Mouse (Mus musculus): ENCODE measurements around the gene Tpsab1. TPM values are rescaled to one million over a fixed set of nuclear protein-coding genes. Genes with fewer than 3 reads are reported as not detected.

The Tpsab1 gene
- polyA plus RNA-seq, 1 experiment from 2014 or later, result not detected

GRCm38 (mm10) chr17:25294111-25294510 is 51.3 kb downstream of the Tpsab1 start:
- no peaks in the 10 kb centered on the region for H3K27me3 ChIP-seq (replicated peaks; ENCODE audit: control insufficient read depth, insufficient read depth, low read length)
- no peak overlapping the region for H3K4me2 ChIP-seq (ENCODE audit: low read length)
- H3K27ac ChIP-seq (ENCODE audit: low read depth, low read length), result no peak overlapping the region
- ATAC-seq, result no peak
- H3K36me3 ChIP-seq (ENCODE audit: control insufficient read depth, insufficient read depth, low read length), result no peaks in the 10 kb centered on the region
- H3K4me3 ChIP-seq (ENCODE audit: low read depth, low read length), result no peak overlapping the region
- H3K9ac ChIP-seq (ENCODE audit: low read length), result no peak overlapping the region
- 74% methylated on average over 1 of the region's 1 CpGs for WGBS
- H3K9me3 ChIP-seq (replicated peaks; ENCODE audit: control insufficient read depth, low read length), result no peaks in the 10 kb centered on the region
- no peaks in the 10 kb centered on the region for H3K4me1 ChIP-seq (ENCODE audit: control insufficient read depth, insufficient read depth, low read length)
- no peak for DNase-seq (ENCODE audit: low spot score)

DNA sequence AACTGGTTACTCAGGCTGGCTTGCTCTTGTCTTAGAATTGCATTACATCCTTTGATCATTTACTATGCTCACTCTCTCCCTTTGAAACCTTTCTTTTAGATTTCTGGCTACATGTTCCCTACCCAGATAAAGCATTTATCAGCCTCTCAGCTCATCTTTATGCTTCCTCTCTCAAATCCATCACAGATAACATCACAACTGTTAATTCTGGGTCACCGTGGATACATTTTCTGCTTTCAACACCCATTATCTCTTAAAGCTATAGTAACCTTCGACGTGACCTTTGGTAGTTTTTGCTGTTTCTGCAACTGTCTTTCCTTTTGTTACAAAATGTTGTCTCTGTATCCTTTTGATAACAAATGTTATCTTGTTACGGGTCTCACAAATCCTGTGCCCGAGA is 51.9 kb downstream of the Tpsab1 start:
- H3K9me3 ChIP-seq (replicated peaks; ENCODE audit: control insufficient read depth, low read length), result no peaks in the 10 kb centered on the region
- no peaks in the 10 kb centered on the region for H3K36me3 ChIP-seq (ENCODE audit: control insufficient read depth, insufficient read depth, low read length)
- no peaks in the 10 kb centered on the region for H3K4me1 ChIP-seq (ENCODE audit: control insufficient read depth, insufficient read depth, low read length)
- 89% methylated on average over 5 of the region's 5 CpGs for WGBS
- no peak overlapping the region for H3K9ac ChIP-seq (ENCODE audit: low read length)
- H3K4me3 ChIP-seq (ENCODE audit: low read depth, low read length), result no peak overlapping the region
- ATAC-seq, result no peak
- H3K4me2 ChIP-seq (ENCODE audit: low read length), result no peak overlapping the region
- H3K27me3 ChIP-seq (replicated peaks; ENCODE audit: control insufficient read depth, insufficient read depth, low read length), result no peaks in the 10 kb centered on the region
- no peak for DNase-seq (ENCODE audit: low spot score)
- no peak overlapping the region for H3K27ac ChIP-seq (ENCODE audit: low read depth, low read length)

Other genes with a start within 250 kb of the Tpsab1 start
- 27.3 and 40.0 TPM in 2 replicates for gene Telo2, start 229.6 kb downstream of the Tpsab1 start, polyA plus RNA-seq (2014; fragmentation: Nextera tagmentation; extraction: Ambion mirVana)
- 0.17 TPM in 1 of 2 replicates, not detected in the other for gene Ptx4, start 224.8 kb downstream of the Tpsab1 start, polyA plus RNA-seq (2014; fragmentation: Nextera tagmentation; extraction: Ambion mirVana)
- gene Clcn7, start 212.2 kb downstream of the Tpsab1 start, polyA plus RNA-seq (2014; fragmentation: Nextera tagmentation; extraction: Ambion mirVana), result 18.9 and 25.0 TPM in 2 replicates
- not detected in 2 replicates for gene Ccdc154, start 183.1 kb downstream of the Tpsab1 start, polyA plus RNA-seq (2014; fragmentation: Nextera tagmentation; extraction: Ambion mirVana)
- gene Gm38655, start 170.1 kb downstream of the Tpsab1 start, polyA plus RNA-seq (2014; fragmentation: Nextera tagmentation; extraction: Ambion mirVana), result not detected in 2 replicates
- gene BC003965, start 161.0 kb downstream of the Tpsab1 start, polyA plus RNA-seq (2014; fragmentation: Nextera tagmentation; extraction: Ambion mirVana), result 35.5 and 39.6 TPM in 2 replicates
- 6.2 and 8.2 TPM in 2 replicates for gene Unkl, start 157.2 kb downstream of the Tpsab1 start, polyA plus RNA-seq (2014; fragmentation: Nextera tagmentation; extraction: Ambion mirVana)
- gene Gnptg, start 105.4 kb downstream of the Tpsab1 start, polyA plus RNA-seq (2014; fragmentation: Nextera tagmentation; extraction: Ambion mirVana), result 86.8 and 92.0 TPM in 2 replicates
- 57.4 and 67.8 TPM in 2 replicates for gene Tsr3, start 105.4 kb downstream of the Tpsab1 start, polyA plus RNA-seq (2014; fragmentation: Nextera tagmentation; extraction: Ambion mirVana)
- 4.8 and 9.7 TPM in 2 replicates for gene Baiap3, start 89.2 kb downstream of the Tpsab1 start, polyA plus RNA-seq (2014; fragmentation: Nextera tagmentation; extraction: Ambion mirVana)
- 662 and 671 TPM in 2 replicates for gene Ube2i, start 70.9 kb downstream of the Tpsab1 start, polyA plus RNA-seq (2014; fragmentation: Nextera tagmentation; extraction: Ambion mirVana)
- gene Prss34, start 47.2 kb downstream of the Tpsab1 start, polyA plus RNA-seq (2014; fragmentation: Nextera tagmentation; extraction: Ambion mirVana), result not detected in 2 replicates
- gene Prss28, start 36.9 kb downstream of the Tpsab1 start, polyA plus RNA-seq (2014; fragmentation: Nextera tagmentation; extraction: Ambion mirVana), result not detected in 2 replicates
- not detected in 2 replicates for gene Prss29, start 26.9 kb downstream of the Tpsab1 start, polyA plus RNA-seq (2014; fragmentation: Nextera tagmentation; extraction: Ambion mirVana)
- gene Tpsb2, start 20.7 kb upstream of the Tpsab1 start, polyA plus RNA-seq (2014; fragmentation: Nextera tagmentation; extraction: Ambion mirVana), result 0.25 TPM in 1 of 2 replicates, not detected in the other
- 0.48 and 1.1 TPM in 2 replicates for gene Tpsg1, start 23.7 kb upstream of the Tpsab1 start, polyA plus RNA-seq (2014; fragmentation: Nextera tagmentation; extraction: Ambion mirVana)
- gene Cacna1h, start 88.2 kb upstream of the Tpsab1 start, polyA plus RNA-seq (2014; fragmentation: Nextera tagmentation; extraction: Ambion mirVana), result 5.5 and 11.0 TPM in 2 replicates
- 1.2 and 1.4 TPM in 2 replicates for gene Tekt4, start 109.1 kb upstream of the Tpsab1 start, polyA plus RNA-seq (2014; fragmentation: Nextera tagmentation; extraction: Ambion mirVana)
- 0.13 and 0.20 TPM in 2 replicates for gene Sstr5, start 151.7 kb upstream of the Tpsab1 start, polyA plus RNA-seq (2014; fragmentation: Nextera tagmentation; extraction: Ambion mirVana)
- 17.6 and 20.8 TPM in 2 replicates for gene Sox8, start 225.1 kb upstream of the Tpsab1 start, polyA plus RNA-seq (2014; fragmentation: Nextera tagmentation; extraction: Ambion mirVana)
- gene Lmf1, start 233.5 kb upstream of the Tpsab1 start, polyA plus RNA-seq (2014; fragmentation: Nextera tagmentation; extraction: Ambion mirVana), result 18.8 and 19.1 TPM in 2 replicates

Data from forebrain, embryonic 14.5 days (tissue).